Mouse (Mus musculus): ENCODE results near the gene Tmem44. TPM values are rescaled to one million over a fixed set of nuclear protein-coding genes. Genes with fewer than 3 reads are reported as not detected.

The Tmem44 gene
- polyA plus RNA-seq, 1 experiment from 2014 or later, result 27.9 TPM

DNA sequence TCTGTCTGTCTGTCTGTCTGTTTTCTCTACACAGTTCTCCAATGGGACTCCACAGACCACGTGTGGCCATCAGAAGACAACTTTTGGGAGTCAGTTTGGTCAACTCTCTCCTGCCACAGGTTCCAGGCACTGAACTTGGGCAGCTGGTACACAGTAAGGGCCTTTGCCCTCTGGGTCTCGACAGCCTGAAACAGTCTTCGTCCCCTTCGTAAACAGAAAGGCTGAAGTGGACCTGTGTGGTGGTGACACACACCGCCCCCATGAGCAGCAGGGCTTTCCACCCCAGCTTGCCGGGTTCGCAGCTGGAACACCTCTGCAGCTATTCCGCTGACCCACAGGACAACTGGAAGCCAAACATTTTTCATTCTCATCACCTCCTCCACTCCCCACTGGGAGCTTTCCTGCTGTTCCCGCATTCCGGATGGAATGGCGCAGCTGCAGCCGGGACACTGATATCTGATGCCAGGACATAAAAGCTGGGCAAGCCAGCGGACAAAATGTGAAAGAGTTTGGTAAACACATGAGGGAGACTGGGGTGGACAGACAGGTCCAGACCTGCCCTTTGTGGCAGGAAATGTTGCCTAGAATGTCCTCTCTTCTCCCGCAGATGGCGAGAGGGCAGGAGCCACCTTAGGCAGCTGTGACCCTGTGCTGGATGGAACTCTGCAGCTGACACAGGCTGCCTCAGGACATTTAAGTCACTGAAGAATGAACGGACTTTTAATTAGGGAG is 51.4 kb downstream of the Tmem44 start:
- Histone ChIP-seq H3K4me1 (ENCODE audit: control insufficient read depth, insufficient read depth, low read length) (peaks cover 2% of the 10 kb centered on the region; the same call in 1 of the 2 replicates), H3K4me2 (0 out of 2 replicates have a peak overlapping the region, but pooled peaks have one; percentile 20), H3K9me3 (ENCODE audit: control insufficient read depth, low read length) (no peaks in the 10 kb centered on the region), H3K4me3 (ENCODE audit: low read depth, low read length) (no peak overlapping the region), H3K9ac (ENCODE audit: low read length) (no peak overlapping the region), H3K36me3 (ENCODE audit: control insufficient read depth, insufficient read depth, low read length) (no peaks in the 10 kb centered on the region), H3K27me3 (ENCODE audit: control insufficient read depth, insufficient read depth, low read length) (0 out of 2 replicates have a peak, but pooled peaks cover 2% of the 10 kb centered on the region), H3K27ac (ENCODE audit: low read depth, low read length) (no peak overlapping the region)
- 25% methylated on average over 16 of the region's 16 CpGs for WGBS
- peak; percentile 85 for DNase-seq (ENCODE audit: low spot score, missing footprints)
- ATAC-seq (ENCODE audit: low FRiP score), result no peak

DNA sequence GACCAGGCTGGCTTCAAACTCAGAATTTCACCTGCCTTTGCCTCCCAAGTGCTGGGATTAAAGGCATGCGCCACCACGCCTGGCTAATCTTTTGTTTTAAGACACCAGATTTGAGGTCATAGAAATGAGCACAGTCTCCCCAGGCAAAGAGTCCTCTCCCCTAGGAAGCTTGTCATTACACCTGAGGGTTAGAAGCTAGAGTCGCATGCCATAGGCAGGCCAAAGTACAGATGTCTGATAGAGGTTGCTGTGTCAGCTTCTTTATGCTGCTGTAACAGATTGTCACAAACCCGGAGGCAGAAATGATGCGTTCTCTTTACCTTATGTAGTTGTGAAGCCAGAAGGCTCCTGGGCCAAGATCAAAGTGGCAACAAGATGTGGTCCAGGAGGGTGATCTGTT is 53.3 kb downstream of the Tmem44 start:
- Histone ChIP-seq H3K27ac (ENCODE audit: low read depth, low read length) (no peak overlapping the region), H3K4me2 (no peak overlapping the region), H3K4me1 (ENCODE audit: control insufficient read depth, insufficient read depth, low read length) (peaks cover 2% of the 10 kb centered on the region; the same call in 1 of the 2 replicates), H3K9me3 (ENCODE audit: control insufficient read depth, low read length) (no peaks in the 10 kb centered on the region), H3K9ac (ENCODE audit: low read length) (no peak overlapping the region), H3K4me3 (ENCODE audit: low read depth, low read length) (no peak overlapping the region), H3K36me3 (ENCODE audit: control insufficient read depth, insufficient read depth, low read length) (no peaks in the 10 kb centered on the region), H3K27me3 (ENCODE audit: control insufficient read depth, insufficient read depth, low read length) (0 out of 2 replicates have a peak, but pooled peaks cover 2% of the 10 kb centered on the region)
- WGBS, result 88% methylated on average over 5 of the region's 5 CpGs
- ATAC-seq (ENCODE audit: low FRiP score) (no peak), DNase-seq (ENCODE audit: low spot score, missing footprints) (no peak)

DNA sequence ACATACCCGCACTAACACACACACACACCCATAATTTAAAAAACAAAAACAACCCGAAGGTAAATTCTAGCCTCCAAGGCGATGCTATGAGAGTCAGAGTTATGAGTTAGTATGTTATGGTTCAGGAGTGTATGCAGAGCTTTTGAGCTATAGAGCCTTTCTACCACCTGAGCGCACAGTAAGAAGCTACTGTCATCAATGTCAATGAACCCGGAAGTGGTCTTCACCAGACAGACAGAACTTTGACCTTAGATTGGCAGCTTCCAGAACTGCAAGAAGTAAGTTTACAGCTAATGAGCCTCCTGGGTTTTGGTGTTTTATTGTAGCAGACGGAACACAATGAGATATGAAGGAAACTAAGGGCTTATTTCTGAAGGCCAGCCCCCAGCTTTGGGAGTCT is 55.8 kb downstream of the Tmem44 start:
- Histone ChIP-seq H3K4me2 (no peak overlapping the region), H3K9ac (ENCODE audit: low read length) (no peak overlapping the region), H3K4me1 (ENCODE audit: control insufficient read depth, insufficient read depth, low read length) (peaks cover 2% of the 10 kb centered on the region; the same call in 1 of the 2 replicates), H3K27me3 (ENCODE audit: control insufficient read depth, insufficient read depth, low read length) (no peaks in the 10 kb centered on the region), H3K4me3 (ENCODE audit: low read depth, low read length) (no peak overlapping the region), H3K36me3 (ENCODE audit: control insufficient read depth, insufficient read depth, low read length) (no peaks in the 10 kb centered on the region), H3K27ac (ENCODE audit: low read depth, low read length) (no peak overlapping the region), H3K9me3 (ENCODE audit: control insufficient read depth, low read length) (no peaks in the 10 kb centered on the region)
- 93% methylated on average over 6 of the region's 6 CpGs for WGBS
- DNase-seq (ENCODE audit: low spot score, missing footprints) (no peak), ATAC-seq (ENCODE audit: low FRiP score) (no peak)

DNA sequence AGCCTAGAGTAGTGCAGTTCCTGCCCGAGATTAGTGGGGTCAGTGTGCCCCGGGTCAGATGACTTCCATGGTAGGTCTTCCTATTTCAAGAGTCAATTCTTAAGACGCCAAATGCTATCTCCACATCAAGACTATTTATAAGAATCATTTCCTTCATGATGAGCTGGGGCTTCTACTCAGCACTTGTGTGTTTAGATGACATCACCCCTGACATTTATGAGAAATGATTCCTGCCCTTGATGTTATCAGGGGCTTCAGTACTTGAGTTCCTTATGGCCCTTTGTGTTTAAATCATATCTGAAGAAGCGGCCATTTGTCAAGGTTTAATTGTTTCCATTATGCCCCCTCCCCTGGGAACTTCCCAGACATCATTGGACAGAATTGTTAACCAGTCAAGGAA is 58.9 kb downstream of the Tmem44 start:
- no peaks in the 10 kb centered on the region for H3K36me3 ChIP-seq (ENCODE audit: control insufficient read depth, insufficient read depth, low read length)
- H3K4me3 ChIP-seq (ENCODE audit: low read depth, low read length), result no peak overlapping the region
- H3K4me1 ChIP-seq (ENCODE audit: control insufficient read depth, insufficient read depth, low read length), result no peaks in the 10 kb centered on the region
- H3K27me3 ChIP-seq (ENCODE audit: control insufficient read depth, insufficient read depth, low read length), result no peaks in the 10 kb centered on the region
- H3K4me2 ChIP-seq, result no peak overlapping the region
- no peak overlapping the region for H3K27ac ChIP-seq (ENCODE audit: low read depth, low read length)
- no peak for DNase-seq (ENCODE audit: low spot score, missing footprints)
- no peaks in the 10 kb centered on the region for H3K9me3 ChIP-seq (ENCODE audit: control insufficient read depth, low read length)
- WGBS, result 78% methylated on average over 4 of the region's 4 CpGs
- no peak for ATAC-seq (ENCODE audit: low FRiP score)
- no peak overlapping the region for H3K9ac ChIP-seq (ENCODE audit: low read length)

DNA sequence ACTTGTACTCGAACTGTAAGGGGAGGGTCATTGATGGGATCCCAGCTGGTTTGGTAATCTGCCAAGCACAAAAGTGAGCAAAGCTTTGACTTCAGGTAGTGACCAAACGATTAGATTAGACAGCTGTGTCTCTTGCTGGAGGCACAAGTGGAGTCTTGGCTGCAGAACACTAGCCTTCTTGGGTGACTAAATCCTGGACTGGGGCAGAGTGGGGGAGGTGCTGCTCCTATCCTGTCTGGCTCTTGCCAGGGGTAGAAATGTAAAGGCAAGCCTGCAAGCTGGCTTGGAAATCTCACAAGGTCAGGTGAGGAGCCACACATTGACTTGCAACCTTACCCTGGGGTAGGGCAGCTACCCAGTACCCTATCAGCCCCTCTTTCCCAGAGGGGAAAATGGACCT is 59.9 kb downstream of the Tmem44 start:
- Histone ChIP-seq H3K9ac (ENCODE audit: low read length) (no peak overlapping the region), H3K4me3 (ENCODE audit: low read depth, low read length) (no peak overlapping the region), H3K4me1 (ENCODE audit: control insufficient read depth, insufficient read depth, low read length) (no peaks in the 10 kb centered on the region), H3K36me3 (ENCODE audit: control insufficient read depth, insufficient read depth, low read length) (no peaks in the 10 kb centered on the region), H3K27me3 (ENCODE audit: control insufficient read depth, insufficient read depth, low read length) (no peaks in the 10 kb centered on the region), H3K4me2 (no peak overlapping the region), H3K9me3 (ENCODE audit: control insufficient read depth, low read length) (no peaks in the 10 kb centered on the region), H3K27ac (ENCODE audit: low read depth, low read length) (no peak overlapping the region)
- 63% methylated on average over 2 of the region's 2 CpGs for WGBS
- ATAC-seq (ENCODE audit: low FRiP score), result no peak
- DNase-seq (ENCODE audit: low spot score, missing footprints), result no peak

DNA sequence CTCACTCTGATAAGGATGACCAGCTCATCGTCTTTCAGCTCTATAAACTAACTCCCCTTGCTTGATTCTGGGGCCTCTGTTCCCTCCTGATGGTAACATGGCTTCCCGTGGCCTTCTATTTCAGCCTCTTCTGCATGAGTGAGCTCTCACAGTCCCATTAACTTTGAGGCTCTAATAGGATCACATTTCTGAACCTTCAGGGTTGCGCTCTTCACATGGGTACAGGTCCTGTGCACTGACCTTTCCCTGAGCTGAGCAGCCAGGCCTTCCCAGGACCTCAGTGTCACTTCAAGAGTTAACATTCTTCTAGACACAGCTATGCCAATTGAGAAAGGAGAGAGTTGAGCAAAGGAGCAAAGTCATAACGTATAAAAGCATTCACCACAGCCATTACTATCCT is 60.3 kb downstream of the Tmem44 start:
- H3K27ac ChIP-seq (ENCODE audit: low read depth, low read length), result no peak overlapping the region
- no peak for ATAC-seq (ENCODE audit: low FRiP score)
- no peaks in the 10 kb centered on the region for H3K4me1 ChIP-seq (ENCODE audit: control insufficient read depth, insufficient read depth, low read length)
- no peaks in the 10 kb centered on the region for H3K27me3 ChIP-seq (ENCODE audit: control insufficient read depth, insufficient read depth, low read length)
- H3K36me3 ChIP-seq (ENCODE audit: control insufficient read depth, insufficient read depth, low read length), result no peaks in the 10 kb centered on the region
- no peak for DNase-seq (ENCODE audit: low spot score, missing footprints)
- no peaks in the 10 kb centered on the region for H3K9me3 ChIP-seq (ENCODE audit: control insufficient read depth, low read length)
- H3K9ac ChIP-seq (ENCODE audit: low read length), result no peak overlapping the region
- H3K4me3 ChIP-seq (ENCODE audit: low read depth, low read length), result no peak overlapping the region
- no peak overlapping the region for H3K4me2 ChIP-seq
- WGBS, result 35% methylated on average over 4 of the region's 4 CpGs

DNA sequence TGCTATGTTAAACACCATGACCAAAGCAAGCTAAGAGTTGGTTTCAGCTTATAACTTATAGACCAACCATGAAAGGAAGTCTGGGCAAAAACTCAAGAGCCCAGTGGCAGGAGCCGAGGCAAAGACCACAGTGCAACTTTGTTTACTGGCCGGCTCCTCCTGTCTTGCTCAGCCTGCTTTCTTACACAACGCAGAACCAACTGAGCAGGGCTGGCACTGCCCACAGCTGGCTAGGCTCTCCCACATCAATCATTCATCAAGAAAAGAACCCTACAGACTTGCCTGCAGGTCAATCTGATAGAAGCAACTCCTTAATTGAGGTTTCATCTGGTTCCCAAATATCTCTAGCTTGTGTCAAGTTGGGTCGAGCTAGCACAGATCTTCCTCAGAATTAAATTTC is 61.0 kb downstream of the Tmem44 start:
- no peaks in the 10 kb centered on the region for H3K36me3 ChIP-seq (ENCODE audit: control insufficient read depth, insufficient read depth, low read length)
- H3K9me3 ChIP-seq (ENCODE audit: control insufficient read depth, low read length), result no peaks in the 10 kb centered on the region
- no peak overlapping the region for H3K27ac ChIP-seq (ENCODE audit: low read depth, low read length)
- ATAC-seq (ENCODE audit: low FRiP score), result no peak
- no peak for DNase-seq (ENCODE audit: low spot score, missing footprints)
- 83% methylated on average over 4 of the region's 4 CpGs for WGBS
- no peak overlapping the region for H3K4me3 ChIP-seq (ENCODE audit: low read depth, low read length)
- no peak overlapping the region for H3K4me2 ChIP-seq
- H3K27me3 ChIP-seq (ENCODE audit: control insufficient read depth, insufficient read depth, low read length), result no peaks in the 10 kb centered on the region
- no peaks in the 10 kb centered on the region for H3K4me1 ChIP-seq (ENCODE audit: control insufficient read depth, insufficient read depth, low read length)
- H3K9ac ChIP-seq (ENCODE audit: low read length), result no peak overlapping the region

DNA sequence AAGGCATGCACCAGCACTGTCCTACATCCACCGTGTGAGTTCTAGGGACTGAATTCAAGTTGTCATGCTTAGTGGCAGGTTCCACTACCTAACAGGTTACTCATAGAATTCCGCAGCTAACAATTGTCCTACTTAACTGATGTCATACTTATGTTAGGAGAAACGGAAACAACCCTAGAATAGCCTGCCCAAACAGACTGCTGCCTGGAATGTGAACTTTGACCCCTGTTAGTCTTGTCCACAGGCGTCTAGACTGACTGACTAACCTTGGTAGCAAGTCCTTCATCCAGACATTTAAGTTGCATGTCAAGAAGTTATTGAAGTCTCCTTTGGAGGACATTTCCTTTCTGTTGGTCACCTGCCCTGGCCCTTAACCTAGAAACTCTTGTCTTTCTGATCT is 64.1 kb downstream of the Tmem44 start:
- Histone ChIP-seq H3K27me3 (ENCODE audit: control insufficient read depth, insufficient read depth, low read length) (no peaks in the 10 kb centered on the region), H3K36me3 (ENCODE audit: control insufficient read depth, insufficient read depth, low read length) (no peaks in the 10 kb centered on the region), H3K4me3 (ENCODE audit: low read depth, low read length) (no peak overlapping the region), H3K4me2 (no peak overlapping the region), H3K27ac (ENCODE audit: low read depth, low read length) (no peak overlapping the region), H3K9me3 (ENCODE audit: control insufficient read depth, low read length) (no peaks in the 10 kb centered on the region), H3K9ac (ENCODE audit: low read length) (no peak overlapping the region), H3K4me1 (ENCODE audit: control insufficient read depth, insufficient read depth, low read length) (no peaks in the 10 kb centered on the region)
- ATAC-seq (ENCODE audit: low FRiP score) (no peak), DNase-seq (ENCODE audit: low spot score, missing footprints) (no peak)
- WGBS, result 72% methylated on average over 4 of the region's 4 CpGs

DNA sequence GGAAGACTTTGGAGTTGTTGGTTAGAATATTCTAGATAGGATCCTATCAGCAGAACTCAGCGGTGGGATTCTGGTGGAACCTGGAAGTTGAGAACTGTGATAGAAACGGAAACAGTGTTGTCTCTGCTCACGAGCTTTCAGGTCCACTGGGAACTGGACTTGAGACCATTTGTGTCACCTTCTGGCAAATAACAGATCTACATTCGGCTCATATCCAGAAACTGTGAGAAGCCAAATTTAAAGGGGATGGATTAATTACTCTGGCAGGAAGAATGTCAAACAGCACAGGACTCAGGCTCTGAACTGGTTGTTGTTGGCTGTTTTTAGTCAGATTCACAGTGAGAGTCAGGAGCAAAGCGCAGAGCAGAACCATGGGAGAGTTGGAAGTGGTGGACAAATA is 72.9 kb downstream of the Tmem44 start:
- H3K9me3 ChIP-seq (ENCODE audit: control insufficient read depth, low read length), result no peaks in the 10 kb centered on the region
- 91% methylated on average over 5 of the region's 5 CpGs for WGBS
- no peak for ATAC-seq (ENCODE audit: low FRiP score)
- H3K27ac ChIP-seq (ENCODE audit: low read depth, low read length), result no peak overlapping the region
- no peaks in the 10 kb centered on the region for H3K4me1 ChIP-seq (ENCODE audit: control insufficient read depth, insufficient read depth, low read length)
- no peak overlapping the region for H3K4me3 ChIP-seq (ENCODE audit: low read depth, low read length)
- no peak overlapping the region for H3K4me2 ChIP-seq
- H3K36me3 ChIP-seq (ENCODE audit: control insufficient read depth, insufficient read depth, low read length), result no peaks in the 10 kb centered on the region
- H3K9ac ChIP-seq (ENCODE audit: low read length), result no peak overlapping the region
- no peaks in the 10 kb centered on the region for H3K27me3 ChIP-seq (ENCODE audit: control insufficient read depth, insufficient read depth, low read length)
- DNase-seq (ENCODE audit: low spot score, missing footprints), result no peak
